ENCODE assay signal across 26 mouse cellular contexts in the genomic region with DNA sequence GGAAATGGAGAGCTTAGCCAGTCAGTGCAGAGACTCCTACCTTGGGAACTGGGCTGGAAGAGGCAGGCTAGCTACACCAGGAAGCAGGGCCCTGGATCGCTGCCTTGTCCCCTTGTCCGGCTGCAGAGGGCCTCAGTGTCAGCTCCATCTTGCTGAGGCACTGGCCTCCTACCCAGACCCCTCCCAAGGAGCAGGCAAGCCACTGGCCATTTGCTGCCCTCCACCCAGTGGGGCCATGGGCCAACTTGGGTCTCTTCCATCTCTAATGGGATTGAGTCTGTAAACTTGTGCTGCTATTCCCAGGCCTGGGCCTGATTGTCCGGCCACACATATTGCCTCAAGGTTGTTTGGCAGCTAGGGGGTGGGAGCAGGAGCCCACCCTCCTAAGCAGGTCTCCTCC. TPM values are rescaled to one million over a fixed set of nuclear protein-coding genes. Genes with fewer than 3 reads are reported as not detected.
DNase-seq lines count a peak whose midpoint lies in the region; ATAC-seq and TF ChIP-seq lines count a peak whose summit lies in the region.
"Had no signal": no experiment of that assay in that cellular context is flagged by ENCODE, and none has a peak within 500 bp of the region (broad histone marks: within the 10 kb centered on the region; RNA-seq: fewer than 3 reads in every experiment).

No protein-coding gene starts in this region.

- no peak overlapping the region for H3K27ac ChIP-seq in intestine, postnatal 0 days (ENCODE audit: low read depth, low read length)
- H3K27ac ChIP-seq: heart, embryonic 10.5 days; kidney, embryonic 15.5 days; liver, embryonic 13.5 days; lung, embryonic 15.5 days; neural tube, embryonic 12.5 days had no signal

- DNase-seq in gastrocnemius, adult 18-20 months (ENCODE audit: low spot score): peak; percentile 10
- DNase-seq in gastrocnemius, postnatal 4 days (ENCODE audit: low spot score in 2 of 2): no peak
- DNase-seq in left cerebral cortex, postnatal 4 days: peak; percentile 34
- no peak for DNase-seq in left cerebral cortex, postnatal 10 days (ENCODE audit: extremely low spot score in 1 of 2, low spot score in 2 of 2)
- DNase-seq in right cerebral cortex, postnatal 10 days (ENCODE audit: low spot score in 2 of 2): peak; percentile 30 to 49
- DNase-seq in right cerebral cortex, postnatal 36 days (ENCODE audit: low spot score in 2 of 2): no peak
- DNase-seq: adrenal gland, postnatal 36 days; cerebellum, adult 11 months; cerebellum, postnatal 25 days; heart, postnatal 4 days; kidney, adult 11 months; kidney, postnatal 36 days; layer of hippocampus, postnatal 36 days; liver, embryonic 13.5 days; midbrain, embryonic 14.5 days; right cerebral cortex, postnatal 25 days; thymus, adult 2 months; thymus, postnatal 4 days had no signal

- no peaks in the 10 kb centered on the region; the same call in 1 of the 2 replicates for H3K27me3 ChIP-seq in intestine, postnatal 0 days (replicated peaks; ENCODE audit: control insufficient read depth, insufficient read depth, low read length)
- H3K27me3 ChIP-seq: neural tube, embryonic 12.5 days had no signal

- intact Hi-C loops in left cerebral cortex, postnatal 4 days (cut with DNase I): no loop called here
- intact Hi-C loops in left cerebral cortex, postnatal 10 days (cut with DNase I): no loop called here

- H3K9me3 ChIP-seq in intestine, postnatal 0 days (ENCODE audit: control insufficient read depth): no peaks in the 10 kb centered on the region
- H3K9me3 ChIP-seq: heart, embryonic 10.5 days; kidney, embryonic 15.5 days; liver, embryonic 13.5 days; lung, embryonic 15.5 days; neural tube, embryonic 12.5 days had no signal

- H3K36me3 ChIP-seq in intestine, postnatal 0 days (ENCODE audit: control insufficient read depth, insufficient read depth): no peaks in the 10 kb centered on the region
- H3K36me3 ChIP-seq: heart, embryonic 10.5 days; kidney, embryonic 15.5 days; liver, embryonic 13.5 days; lung, embryonic 15.5 days; neural tube, embryonic 12.5 days had no signal

- H3K4me1 ChIP-seq in intestine, postnatal 0 days (replicated peaks; ENCODE audit: control insufficient read depth, insufficient read depth, low read length): no peaks in the 10 kb centered on the region
- H3K4me1 ChIP-seq: neural tube, embryonic 12.5 days had no signal

- whole genome bisulfite sequencing in intestine, postnatal 0 days: 63% methylated on average over 3 of the region's 3 CpGs

- TF ChIP-seq CTCF in intestine, postnatal 0 days (IDR thresholded peaks at IDR 0.05; ENCODE audit: low read depth): no peak

- ATAC-seq in intestine, postnatal 0 days: no peak
- ATAC-seq: CD4-positive, CD25-positive, alpha-beta regulatory T cell, adult 4 months; forebrain, embryonic 14.5 days had no signal

- no peak overlapping the region for H3K4me2 ChIP-seq in intestine, postnatal 0 days (replicated peaks; ENCODE audit: low read depth)
- H3K4me2 ChIP-seq: kidney, embryonic 15.5 days; liver, embryonic 13.5 days; lung, embryonic 15.5 days; neural tube, embryonic 12.5 days had no signal

- H3K9ac ChIP-seq in intestine, postnatal 0 days (ENCODE audit: low read depth, low read length): no peak overlapping the region
- H3K9ac ChIP-seq: kidney, embryonic 15.5 days; liver, embryonic 13.5 days; lung, embryonic 15.5 days; neural tube, embryonic 12.5 days had no signal

- H3K4me3 ChIP-seq in intestine, postnatal 0 days (ENCODE audit: low read depth, low read length): no peak overlapping the region
- H3K4me3 ChIP-seq: heart, embryonic 10.5 days; kidney, embryonic 15.5 days; liver, embryonic 13.5 days; lung, embryonic 15.5 days; megakaryocyte, embryonic 14.5 days; neural tube, embryonic 12.5 days had no signal

RNA-seq across cellular contexts. Expression of a gene that starts 52.3 kb away (rescaled TPM):
- total RNA-seq in gastrocnemius, adult 18-20 months (2021): 10 to 100 TPM; 14.0 to 14.1 TPM
- 10 to 100 TPM; 59.4 to 67.5 TPM for total RNA-seq in gastrocnemius, postnatal 4 days (2021)
- 100 to 1,000 TPM; 171 to 197 TPM for total RNA-seq in left cerebral cortex, postnatal 4 days (2021)
- 100 to 1,000 TPM; 188 to 200 TPM for total RNA-seq in left cerebral cortex, postnatal 10 days (2021)
- polyA plus RNA-seq in intestine, postnatal 0 days (2015; fragmentation: Nextera tagmentation; extraction: Ambion mirVana): 74.1 and 74.4 TPM in 2 replicates

Comparison
In these comparisons a context has a peak if more than half of its experiments do, and no peak if none do; other contexts are left out.
1. DNase-seq: peak in gastrocnemius, adult 18-20 months (single experiment), left cerebral cortex, postnatal 4 days (single experiment) and right cerebral cortex, postnatal 10 days (2 of 2); none in gastrocnemius, postnatal 4 days (0 of 2), left cerebral cortex, postnatal 10 days (0 of 2) and right cerebral cortex, postnatal 36 days (0 of 2).